Mouse (Mus musculus): Measurements from ENCODE around the gene Hist3h2a.

Hist3h2a gene

DNA sequence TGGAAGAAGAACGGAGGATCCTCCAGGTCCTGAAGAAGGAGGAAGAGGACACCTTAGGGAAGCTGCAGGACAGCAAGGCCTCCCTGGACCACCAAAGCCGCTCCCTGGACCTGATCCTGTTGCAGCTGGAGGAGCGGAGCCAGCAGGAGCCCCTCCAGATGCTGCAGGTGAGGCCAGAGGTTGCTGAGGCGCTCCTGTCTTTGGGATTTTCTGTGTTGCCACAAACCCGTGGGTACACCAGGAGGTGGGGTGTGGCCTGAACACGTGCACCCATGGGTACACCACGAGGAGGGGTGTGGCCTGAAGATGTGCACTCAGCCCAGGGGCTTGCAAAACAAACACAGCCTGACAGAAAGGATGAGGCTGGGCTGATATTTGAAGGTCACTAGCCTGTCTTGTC lies 14.1 kb downstream of the Hist3h2a start:
- no peak for DNase-seq (ENCODE audit: low spot score in 2 of 2)

DNA sequence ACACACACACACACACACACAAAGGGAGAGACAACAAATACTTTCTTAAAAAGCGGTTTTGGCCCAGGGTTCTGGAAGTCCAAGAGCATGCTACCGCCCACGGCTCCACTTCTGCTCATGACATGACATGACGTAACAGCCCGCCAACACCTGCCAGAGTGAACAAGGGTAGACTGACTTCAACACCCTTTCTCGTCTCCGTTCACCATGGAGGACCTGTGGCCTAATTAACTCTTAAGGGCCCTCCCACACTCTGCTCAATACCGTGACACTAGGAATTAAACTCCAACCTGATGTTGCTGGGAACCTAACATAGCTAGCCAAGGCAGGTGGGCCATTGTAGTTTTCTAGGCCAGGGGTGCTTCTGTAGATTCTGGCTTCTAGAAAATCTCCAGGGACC lies 14.5 kb downstream of the Hist3h2a start:
- DNase-seq (ENCODE audit: low spot score in 2 of 2) = no peak

DNA sequence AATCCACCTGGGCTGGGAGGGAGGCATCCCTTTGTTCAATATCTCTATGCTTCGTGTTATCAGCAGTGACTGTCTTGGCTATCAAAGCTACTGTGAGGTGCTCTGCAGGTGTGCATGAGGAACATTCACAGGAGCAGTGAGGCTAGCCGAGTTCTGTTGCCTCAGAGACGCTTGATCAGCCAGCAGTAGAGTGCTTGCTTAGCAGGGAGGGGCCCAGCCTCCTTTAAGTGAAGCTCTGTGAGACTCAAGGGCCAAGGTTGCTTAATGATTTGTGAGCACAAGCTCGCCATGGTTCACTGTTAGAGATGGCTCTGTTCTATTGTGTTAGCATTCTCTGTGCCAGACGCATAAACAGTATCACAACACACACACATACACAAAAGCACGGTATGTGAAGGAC lies 15.2 kb downstream of the Hist3h2a start:
- no peak for DNase-seq (ENCODE audit: low spot score in 2 of 2)

DNA sequence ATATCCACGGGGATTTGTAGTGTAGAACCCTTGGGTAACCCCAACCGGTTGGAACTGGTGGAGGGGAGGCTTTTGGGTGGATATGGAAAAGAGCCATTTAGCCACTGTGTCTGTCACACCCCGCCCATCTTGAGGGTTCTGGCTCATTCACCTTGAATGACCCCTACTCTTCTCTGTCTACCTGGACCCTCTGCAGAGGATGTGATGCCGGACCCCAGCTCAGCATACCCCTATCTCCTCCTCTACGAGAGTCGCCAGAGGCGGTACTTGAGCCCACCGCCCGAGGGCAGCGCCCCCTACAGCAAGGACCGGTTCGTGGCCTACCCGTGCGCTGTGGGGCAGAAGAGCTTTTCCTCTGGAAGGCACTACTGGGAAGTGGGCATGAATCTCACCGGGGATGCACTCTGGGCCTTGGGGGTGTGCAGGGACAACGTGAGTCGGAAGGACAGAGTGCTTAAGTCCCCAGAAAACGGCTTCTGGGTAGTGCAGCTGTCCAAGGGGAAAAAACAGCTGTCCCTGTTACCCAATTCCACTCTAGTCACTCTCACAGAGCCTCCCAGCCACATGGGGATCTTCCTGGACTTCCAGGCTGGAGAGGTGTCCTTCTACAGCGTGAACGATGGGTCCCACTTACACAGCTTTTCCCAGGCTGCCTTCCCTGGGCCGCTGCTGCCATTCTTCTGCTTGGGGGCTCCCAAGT lies 16.5 kb downstream of the Hist3h2a start:
- DNase-seq (ENCODE audit: low spot score in 2 of 2) = no peak

DNA sequence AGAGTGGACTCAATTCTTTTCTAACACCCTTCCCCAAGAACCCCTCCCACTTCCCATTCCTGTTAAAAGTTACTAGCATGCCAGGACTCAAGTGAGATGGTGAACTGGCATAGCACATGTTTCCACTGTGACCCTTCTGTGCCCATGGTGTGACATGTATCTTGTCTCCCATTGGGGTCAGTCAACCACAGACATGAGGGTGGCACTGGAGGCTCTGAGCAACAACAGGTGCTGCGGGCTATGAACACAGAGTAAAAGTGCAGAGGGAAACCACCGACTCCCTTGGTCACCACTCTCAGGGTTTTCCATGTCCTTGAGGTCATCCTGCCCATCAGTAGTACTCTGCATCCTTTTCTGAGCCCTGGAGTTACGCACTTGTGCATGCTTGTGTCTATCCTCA lies 17.3 kb downstream of the Hist3h2a start:
- no peak for DNase-seq (ENCODE audit: low spot score in 2 of 2)

DNA sequence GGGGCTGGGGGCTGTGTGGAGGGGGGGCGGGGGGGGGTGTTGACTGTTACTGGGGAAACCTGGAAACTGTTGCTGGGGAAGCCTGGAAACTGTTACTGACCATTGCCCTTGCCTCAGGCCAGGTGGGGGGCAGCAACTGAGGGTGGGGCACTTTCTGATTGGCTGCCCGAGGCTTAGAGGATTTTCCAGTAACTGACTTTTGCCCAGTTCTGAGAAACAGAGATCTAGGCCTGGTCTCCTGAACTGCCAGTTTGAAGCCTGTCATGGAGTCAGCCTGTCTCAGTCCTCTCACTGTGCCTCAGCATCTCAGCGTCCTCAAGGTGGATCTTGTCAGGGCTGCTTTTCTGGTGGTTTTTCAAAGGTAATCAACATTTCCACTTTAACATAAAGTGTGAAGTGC lies 19.9 kb downstream of the Hist3h2a start:
- DNase-seq (ENCODE audit: low spot score in 2 of 2) = no peak

DNA sequence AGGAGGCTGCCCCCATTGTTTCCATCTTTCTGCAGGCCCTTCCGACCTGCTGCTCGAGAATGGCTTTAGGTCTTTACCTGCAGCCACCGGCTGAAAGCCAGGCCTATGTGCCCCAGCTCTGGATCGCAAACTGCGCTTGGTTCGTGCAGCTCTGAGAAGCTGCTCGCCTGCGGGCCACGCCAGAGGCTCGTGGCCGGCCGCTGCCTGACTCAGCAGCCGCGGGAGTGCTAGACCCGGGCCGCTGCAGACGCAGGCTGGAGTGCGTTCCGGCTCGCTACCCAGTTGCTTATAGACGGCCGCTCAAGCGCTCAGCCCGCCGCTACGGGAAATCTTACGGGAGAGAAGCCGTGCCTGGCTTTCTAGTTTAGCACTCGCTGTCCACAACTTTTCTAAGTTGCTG lies 22.7 kb downstream of the Hist3h2a start:
- DNase-seq (ENCODE audit: low spot score in 2 of 2) = no peak

DNA sequence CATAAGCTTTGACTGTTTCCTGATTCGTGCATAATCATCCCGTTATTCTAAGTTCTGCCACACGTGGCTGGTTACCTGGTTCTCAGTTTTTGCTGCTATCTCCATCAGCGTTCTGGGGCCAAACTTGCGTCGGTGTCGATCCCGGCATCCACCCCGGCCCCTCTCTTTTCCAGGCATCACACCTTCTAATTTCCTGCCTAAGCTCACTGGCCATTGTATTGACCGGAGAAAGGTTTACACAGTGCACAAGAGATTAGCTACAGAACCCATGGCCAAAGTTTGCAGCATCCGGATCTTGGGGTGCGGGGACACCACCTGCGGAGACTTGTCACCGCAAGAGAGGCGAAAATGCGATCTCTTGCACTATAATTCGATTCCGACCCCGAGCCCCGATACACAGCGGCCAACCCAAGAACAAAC lies 23.1 kb downstream of the Hist3h2a start:
- peak in 1 of 2 experiments; percentile 39 for DNase-seq (ENCODE audit: low spot score in 2 of 2)

DNA sequence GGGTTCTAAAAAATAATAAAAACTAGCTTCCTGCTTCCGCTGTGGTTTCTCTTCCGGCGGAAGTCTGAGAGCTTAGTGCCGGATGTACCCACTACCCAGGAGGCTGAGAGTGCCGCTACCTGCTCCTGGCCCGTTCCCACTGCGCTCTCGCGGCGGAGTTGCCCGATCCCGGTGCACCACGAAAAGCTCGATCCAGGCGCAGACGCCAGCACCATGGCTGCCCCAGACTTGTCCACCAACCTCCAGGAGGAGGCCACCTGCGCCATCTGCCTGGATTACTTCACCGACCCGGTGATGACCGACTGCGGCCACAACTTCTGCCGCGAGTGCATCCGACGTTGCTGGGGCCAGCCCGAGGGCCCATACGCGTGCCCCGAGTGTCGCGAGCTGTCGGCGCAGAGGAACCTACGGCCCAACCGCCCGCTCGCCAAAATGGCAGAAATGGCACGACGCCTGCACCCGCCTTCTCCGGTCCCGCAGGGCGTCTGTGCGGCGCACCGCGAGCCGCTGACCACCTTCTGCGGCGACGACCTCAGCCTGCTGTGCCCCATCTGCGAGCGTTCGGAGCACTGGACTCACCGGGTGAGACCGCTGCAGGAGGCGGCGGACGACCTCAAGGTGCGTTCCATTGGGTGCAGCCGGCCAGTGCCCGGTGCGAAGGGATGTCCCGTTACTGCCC lies 23.7 kb downstream of the Hist3h2a start, which contains the start of gene Trim11:
Trim11 (plus strand) TSS at position 67 of the 679 bp plus-strand sequence.
- DNase-seq (ENCODE audit: low spot score in 2 of 2) = peak; percentile 33 to 61

DNA sequence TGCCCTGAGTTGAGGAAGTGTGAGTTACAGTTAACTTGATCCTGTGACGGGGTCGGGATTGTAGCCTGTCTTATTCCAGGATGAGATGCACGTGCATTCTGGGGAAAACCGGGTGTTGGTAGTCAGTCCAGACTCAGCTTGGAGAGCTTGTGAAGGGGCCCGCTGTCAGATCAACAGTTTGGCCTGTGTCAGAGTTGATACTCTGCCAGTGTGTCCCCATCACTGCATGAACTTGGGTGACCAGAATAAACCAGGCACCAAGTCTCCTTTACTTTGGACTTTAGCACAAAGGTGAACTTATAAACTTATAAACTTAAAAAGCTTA lies 24.2 kb downstream of the Hist3h2a start:
- DNase-seq (ENCODE audit: low spot score in 2 of 2) = no peak

DNA sequence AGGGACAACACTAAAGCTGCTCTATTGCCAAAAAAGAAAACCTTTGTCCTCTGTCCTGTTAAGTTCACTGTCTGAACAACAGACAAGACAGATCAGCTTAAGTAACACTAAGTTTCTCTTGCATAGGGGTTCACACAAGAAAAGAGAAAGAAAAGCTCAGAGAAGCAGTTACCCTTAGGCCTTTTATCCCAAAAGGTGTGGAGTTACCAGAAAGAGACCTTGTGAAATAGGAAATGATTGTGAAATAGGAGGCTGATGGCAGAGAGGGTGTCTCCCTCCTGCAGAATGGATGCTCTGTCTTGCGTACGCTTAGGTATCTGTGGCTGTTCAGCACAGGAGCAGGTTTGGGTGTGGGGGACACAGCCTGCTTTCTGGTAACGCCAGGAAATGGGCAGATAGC lies 24.7 kb downstream of the Hist3h2a start:
- DNase-seq (ENCODE audit: low spot score in 2 of 2) = no peak

DNA sequence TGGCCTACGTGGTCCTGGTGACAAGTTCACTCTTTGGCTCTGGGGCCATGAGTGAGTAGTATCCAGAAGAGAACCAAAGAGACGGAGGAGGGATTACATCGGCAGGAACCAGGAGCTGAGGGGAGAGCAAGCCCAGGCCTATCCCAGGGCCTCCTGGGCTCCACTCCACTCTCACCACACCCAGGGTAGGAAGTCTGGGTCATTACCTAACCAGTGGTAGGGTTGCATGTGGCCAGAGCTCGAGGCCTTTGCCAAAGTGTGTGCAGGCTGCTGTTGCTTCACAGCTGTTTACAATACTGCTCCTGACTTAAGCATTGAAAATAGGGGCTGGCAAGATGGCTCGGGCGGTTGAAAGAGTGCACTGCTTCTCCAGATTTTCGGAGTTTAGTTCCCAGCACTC lies 25.2 kb downstream of the Hist3h2a start:
- peak; percentile 32 to 73 for DNase-seq (ENCODE audit: low spot score in 2 of 2)

DNA sequence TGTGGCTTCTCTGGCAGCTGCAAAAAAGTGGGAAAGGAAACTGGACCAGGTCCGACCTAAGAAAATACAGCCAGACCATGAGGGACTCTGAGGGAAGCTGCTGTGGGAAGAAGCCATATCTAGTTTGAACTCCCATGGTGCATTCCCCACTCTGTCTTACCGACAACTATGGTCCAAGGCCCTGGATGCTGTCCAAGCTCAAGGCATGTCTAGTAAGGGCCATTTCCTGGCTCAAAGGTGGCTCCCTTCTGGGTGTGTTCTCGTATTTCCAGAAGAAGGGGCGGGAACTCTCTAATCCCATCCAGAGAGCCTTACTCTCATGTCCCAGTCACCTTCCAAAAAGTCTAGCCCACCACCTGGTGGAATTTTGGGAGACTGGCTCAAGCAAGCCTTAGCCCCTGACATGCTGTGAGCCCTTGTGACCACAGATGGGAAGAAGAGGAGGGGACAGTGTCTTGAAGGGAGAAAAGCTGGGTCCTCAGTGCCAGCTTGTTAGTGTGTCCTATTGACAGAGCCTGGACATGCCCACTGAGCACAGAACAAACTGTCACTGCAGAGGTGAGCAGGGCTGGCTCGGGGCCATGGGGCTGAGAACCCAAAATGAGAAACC lies 26.0 kb downstream of the Hist3h2a start:
- no peak for DNase-seq (ENCODE audit: low spot score in 2 of 2)

DNA sequence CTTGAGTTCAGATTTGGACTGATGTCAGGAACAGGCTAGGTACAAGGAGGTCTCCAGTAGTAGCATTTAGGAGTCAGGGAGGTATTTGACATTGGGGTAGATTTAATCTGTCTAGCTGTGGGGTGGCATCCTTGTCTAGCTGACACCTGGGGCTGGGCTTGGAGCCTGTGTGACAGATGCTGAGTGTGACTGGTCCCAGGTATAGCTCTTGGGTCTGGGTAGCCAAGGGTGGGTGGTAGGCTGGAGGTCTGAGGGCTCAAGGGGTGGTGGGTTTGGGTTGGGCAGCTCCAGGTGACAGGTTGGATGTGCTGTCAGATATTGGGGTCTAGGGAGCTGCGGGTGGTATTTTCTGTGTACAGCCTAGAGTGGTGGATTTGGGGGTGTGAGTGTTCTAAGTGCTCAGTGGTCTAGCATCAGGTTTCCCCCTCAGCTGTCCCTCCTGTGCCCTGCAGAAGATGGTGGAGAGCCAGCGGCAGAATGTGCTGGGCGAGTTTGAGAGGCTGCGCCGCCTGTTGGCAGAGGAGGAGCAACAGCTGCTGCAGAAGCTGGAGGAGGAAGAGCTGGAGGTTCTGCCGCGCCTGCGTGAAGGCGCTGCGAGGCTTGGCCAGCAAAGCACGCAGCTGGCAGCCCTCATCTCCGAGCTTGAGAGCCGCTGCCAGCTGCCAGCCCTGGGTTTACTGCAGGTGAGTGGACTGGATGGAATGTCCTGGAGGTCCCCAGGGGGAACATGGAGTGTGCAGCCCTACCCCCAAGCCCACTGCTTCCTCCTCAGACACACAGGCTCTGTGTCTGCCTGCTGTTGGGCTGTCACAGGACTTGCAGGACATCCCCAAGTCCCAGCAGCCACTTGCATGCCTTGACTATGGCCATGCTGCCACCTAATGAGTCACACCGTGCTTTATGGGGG lies 27.3 kb downstream of the Hist3h2a start:
- DNase-seq (ENCODE audit: low spot score in 2 of 2) = peak in 1 of 2 experiments; percentile 34

DNA sequence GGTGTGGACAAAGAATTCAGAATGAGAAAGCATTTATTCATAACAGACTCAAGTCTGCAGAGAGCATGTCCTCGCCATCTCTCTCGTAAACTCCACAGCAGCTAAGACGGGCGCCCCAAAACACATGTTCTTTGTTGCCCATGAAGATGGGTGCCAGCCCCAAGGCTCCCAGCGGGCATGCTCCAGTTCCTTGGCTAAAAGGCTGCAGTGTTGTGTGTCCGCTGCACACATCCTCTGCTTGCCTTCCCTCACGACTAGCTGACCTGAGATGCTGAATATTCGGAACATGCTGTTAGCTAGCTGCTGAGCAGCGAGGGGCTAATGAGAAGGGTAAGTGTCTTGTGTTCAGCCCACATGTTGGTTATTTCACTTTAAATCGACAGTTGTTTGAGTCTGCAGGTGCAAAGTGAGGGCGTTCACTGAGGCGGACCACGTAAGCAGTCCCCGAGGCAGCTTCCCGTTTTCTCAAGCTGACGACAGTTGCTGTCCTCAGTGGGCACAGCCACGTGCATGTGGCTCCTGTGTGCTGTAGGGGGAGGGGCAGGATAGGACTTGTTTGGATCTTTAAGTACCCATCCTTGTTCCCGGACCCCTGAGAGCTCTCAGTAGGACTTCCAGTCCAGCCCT lies 28.1 kb downstream of the Hist3h2a start:
- no peak for DNase-seq (ENCODE audit: low spot score in 2 of 2)

DNA sequence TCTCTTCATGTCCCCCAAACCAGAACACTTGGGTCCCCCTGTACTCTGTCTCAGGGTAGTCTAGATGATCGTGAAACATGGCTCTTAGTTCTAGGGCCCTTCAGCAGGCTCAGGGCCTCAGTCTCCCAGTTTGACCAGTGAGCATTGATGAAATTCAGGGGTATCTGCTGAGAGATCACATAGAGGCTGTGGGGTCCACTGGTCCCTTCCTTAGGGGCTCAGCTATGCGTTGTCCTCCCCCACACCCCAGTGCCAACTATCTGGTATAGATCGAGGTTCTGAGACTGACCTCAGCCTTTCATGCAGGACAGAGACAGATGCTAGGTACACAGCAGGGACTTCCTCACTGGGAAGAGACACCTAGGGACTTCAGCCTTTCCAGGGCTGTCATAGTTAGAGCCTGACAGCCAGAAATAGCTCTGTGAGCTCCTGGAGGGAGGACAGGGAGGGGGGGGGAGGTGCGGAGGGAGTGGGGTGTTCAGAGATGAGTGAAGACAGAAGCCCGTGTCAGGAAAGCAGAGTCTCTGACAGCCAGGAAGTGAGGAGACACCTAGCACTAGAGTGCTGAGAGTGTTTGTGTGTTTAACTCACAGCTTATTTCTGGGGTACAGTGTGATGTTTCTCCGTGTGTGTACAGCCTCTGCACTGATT lies 29.3 kb downstream of the Hist3h2a start:
- no peak for DNase-seq (ENCODE audit: low spot score in 2 of 2)

DNA sequence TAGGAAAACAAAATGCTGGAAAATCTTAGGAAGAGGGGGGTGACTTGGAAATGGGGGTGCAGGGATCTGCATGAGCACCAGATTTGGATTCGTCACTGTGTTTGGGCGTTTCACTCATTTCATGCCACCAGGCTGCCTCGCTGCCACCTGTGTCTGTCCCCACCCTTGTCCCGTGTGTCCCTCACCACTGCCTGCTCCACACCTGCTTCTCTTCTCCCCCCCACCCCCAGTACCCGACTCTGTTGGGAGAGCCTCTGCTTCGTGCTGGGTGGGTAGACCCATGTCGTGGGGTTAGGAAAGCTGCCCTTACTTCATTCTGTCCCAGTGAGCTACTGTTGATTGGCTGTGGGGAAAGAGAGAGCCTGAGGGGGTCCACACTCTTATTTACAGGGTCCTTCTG lies 30.2 kb downstream of the Hist3h2a start:
- no peak for DNase-seq (ENCODE audit: low spot score in 2 of 2)

DNA sequence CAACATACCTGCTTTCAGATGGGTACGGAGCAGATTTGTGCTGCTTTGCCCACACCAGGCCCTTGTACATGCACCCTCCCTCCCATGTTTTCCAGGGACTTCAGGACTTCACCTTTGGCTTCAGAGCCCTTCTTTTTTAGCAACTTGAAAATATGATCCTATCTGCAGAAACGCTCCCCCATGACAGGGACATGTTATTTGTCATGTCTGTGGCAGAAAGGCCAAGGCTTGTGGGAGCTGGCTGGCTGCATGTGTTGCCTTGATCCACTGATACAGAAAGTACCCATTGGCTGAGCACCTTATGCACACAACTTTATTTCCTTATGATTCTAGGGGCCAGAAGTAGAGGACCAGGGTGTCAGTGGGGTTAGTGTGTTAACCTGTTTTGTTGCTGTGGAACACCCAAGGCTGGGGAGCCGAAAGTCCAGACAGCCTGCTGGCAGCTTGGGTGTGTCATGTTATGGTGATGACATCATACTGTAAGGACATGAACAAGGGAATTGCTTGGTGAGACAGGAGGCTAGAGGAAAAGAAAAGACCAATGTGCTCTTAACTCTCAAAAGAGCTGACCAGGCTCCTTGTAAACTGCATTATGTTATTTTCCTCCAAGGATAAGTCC lies 30.9 kb downstream of the Hist3h2a start:
- DNase-seq (ENCODE audit: low spot score in 2 of 2) = no peak

DNA sequence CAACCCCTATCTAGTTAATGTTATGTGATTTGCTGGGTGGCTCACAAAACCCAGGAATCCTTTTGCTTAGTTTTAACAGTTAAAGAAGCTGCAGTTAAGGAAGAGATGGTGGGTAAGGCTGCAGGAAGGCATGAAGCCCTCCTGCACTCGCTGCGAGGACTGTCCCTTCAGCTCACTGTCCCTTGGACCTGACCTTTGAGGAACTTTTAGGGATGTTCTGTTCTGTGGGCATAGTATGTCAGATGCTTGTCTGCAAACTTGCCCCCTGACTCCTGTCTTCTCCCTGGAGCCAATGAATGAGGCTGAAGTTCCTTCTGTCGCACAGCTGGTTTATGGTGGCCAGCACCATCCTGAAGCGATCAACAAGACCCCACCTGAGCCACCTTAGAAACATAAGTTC lies 34.7 kb downstream of the Hist3h2a start:
- DNase-seq (ENCODE audit: low spot score in 2 of 2) = no peak

DNA sequence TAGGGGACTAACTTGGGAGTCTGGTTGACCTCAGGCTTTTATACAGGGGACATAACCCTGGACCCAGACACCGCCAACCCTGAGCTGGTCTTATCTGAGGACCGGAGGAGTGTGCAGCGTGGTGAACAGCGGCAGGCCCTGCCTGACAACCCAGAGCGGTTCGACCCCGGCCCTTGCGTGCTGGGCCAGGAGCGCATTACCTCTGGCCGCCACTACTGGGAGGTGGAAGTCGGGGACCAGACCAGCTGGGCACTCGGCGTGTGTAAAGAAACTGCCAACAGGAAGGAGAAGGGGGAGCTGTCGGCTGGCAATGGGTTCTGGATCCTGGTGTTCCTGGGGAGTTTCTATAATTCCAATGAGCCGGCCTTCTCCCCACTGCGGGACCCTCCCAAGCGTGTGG lies 35.7 kb downstream of the Hist3h2a start:
- no peak for DNase-seq (ENCODE audit: low spot score in 2 of 2)

DNA sequence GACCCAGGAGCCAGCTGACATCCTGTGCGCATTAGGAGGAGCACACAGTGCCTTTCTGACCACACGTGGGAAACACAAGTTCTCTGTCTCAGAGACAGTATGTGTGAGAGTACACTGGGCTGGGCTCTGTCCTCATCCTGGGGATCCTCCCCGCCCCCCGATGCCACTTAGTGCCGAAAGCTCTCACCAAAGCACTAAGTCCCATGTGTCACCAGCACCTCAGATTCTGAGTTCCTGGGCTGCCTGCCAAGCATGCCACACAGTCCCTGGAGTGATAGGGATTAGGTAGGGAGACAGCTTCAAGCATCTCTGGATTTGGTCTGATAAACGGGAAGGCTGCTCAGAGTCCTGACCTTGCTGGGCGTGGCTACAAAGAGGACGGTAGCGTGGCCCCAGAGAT lies 36.3 kb downstream of the Hist3h2a start:
- no peak for DNase-seq (ENCODE audit: low spot score in 2 of 2)

Measured in urinary bladder, adult 18-20 months (tissue).